Mouse (Mus musculus): Measurements from ENCODE around the gene Atf7ip.

- no peak for TF ChIP-seq CTCF (IDR thresholded peaks at IDR 0.05; ENCODE audit: control insufficient read depth, insufficient read depth, insufficient read length)
- TF ChIP-seq USF1 (IDR thresholded peaks at IDR 0.05; ENCODE audit: low read depth) = no peak
- no peak for TF ChIP-seq CEBPB (IDR thresholded peaks at IDR 0.05; ENCODE audit: low read depth)
Measured at GRCm38 (mm10) chr6:136467837-136468236, 38.1 kb upstream of the Atf7ip start.
